Mouse (Mus musculus) E14TG2a.4 (cell line): ENCODE measurements around the gene Slc6a6.

ENCODE experiments used
- CTCF ChIP-seq: conservative IDR thresholded peaks from 2 replicates; pipeline ENCODE4 v1.5.1; 2014; ENCODE audit warnings: low read length
- POU5F1 ChIP-seq: IDR thresholded peaks from 2 replicates; pipeline ENCODE4 v1.6.1; 2014; ENCODE audit warnings: low read length, borderline replicate concordance

GRCm38 (mm10) chr6:91646822-91647221, 37.0 kb upstream of the Slc6a6 start:
- TF ChIP-seq CTCF: no peak
- TF ChIP-seq POU5F1: no peak
